Mouse (Mus musculus) cerebellum, adult 11 months (tissue): ENCODE measurements around the gene Zscan25.
"Not testable (repeated sequence)": the region's sequence is repeated elsewhere in the genome, so short reads cannot be mapped to it uniquely, and the experiment has no call there.

Experiments
- DNase-seq: peaks from one replicate; pipeline ENCODE4 v3.0.0; 2022

Zscan25 gene

DNA sequence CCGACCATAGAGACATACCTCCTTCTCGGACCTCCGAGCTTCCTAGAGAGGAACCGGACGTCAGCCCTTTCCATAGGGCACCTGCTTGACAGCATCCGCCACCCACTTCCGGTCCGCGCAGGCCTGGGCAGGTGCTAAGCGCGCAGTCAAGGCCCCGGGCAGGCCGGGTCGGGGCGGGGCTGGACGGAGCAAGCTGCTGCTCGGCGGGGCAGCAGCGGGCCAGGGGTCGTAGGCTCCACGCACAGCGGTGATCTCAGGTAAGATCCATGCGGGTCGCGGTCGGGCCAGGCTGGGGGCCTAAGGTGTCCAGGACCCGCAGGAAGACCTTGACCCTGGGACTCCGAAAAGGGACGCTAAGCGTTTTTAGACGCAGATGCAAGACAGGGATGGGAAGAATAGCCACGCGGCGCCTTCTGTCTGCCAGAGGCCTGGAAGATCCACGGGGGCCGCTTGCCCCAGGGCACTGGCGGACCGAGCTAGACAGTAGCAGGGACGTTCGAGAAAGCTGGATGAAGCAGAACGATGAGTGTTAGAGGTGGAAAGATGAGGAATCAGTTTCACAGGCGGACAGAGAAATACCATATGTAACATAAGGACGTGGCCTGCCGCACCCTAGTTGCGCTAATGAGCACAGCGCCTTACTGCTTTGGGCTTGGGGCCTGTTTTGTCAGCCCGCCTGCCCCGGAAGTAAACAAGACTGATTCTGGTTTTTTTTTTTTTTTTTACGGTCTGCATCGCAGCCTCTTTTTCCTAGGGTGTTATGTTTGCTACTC lies at the start of gene Zscan25:
Zscan25 (plus strand) TSS at position 130 of the 773 bp plus-strand sequence.
- peak; percentile 91 for DNase-seq

DNA sequence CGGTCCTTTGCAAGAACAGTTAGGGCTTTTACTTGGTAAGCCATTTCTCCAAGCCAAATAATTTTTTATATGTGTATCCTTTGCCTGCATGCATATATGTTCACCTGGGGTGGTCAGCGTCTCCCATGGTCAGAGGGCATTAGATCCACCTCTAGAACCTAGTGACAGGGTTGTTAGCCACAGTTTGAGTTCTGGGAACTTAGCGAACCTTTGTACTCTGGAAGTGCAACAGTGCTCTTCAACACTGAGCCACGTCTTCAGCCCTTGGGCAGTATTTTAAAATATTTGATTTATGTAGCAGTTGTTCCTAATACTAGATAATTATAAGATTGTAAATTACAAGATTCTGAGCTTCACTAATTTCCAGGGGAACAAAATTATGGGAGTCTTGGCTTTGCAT lies 49.7 kb upstream of the Zscan25 start:
- DNase-seq = no peak

DNA sequence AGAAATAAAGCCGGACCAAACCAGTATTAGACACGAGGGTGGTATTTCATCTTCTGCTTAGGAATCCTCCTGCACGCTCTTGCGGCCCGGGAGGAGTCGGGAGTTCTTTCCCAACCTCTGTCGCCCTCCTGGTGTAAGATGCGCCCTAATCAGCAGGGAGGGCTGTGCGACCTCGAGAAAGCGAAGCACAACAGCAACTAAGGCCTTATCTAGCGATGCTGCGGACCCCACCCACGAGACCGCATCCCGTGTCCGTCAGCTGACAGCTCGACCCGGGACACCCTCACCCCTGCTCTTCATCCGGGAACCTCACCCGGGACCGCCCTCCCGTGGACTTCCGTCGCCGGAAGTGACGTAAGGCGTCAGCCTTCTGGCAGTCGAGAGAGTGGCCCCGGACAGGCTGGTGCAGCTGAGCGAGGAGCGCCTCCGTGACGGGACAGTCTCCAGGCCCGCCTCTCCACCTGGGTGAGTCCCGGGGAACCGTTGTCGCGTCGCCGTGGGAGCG lies 48.9 kb upstream of the Zscan25 start, which contains the start of gene Zfp655:
Zfp655 (plus strand) TSS at position 349 of the 505 bp plus-strand sequence.
- peak; percentile 96 for DNase-seq

DNA sequence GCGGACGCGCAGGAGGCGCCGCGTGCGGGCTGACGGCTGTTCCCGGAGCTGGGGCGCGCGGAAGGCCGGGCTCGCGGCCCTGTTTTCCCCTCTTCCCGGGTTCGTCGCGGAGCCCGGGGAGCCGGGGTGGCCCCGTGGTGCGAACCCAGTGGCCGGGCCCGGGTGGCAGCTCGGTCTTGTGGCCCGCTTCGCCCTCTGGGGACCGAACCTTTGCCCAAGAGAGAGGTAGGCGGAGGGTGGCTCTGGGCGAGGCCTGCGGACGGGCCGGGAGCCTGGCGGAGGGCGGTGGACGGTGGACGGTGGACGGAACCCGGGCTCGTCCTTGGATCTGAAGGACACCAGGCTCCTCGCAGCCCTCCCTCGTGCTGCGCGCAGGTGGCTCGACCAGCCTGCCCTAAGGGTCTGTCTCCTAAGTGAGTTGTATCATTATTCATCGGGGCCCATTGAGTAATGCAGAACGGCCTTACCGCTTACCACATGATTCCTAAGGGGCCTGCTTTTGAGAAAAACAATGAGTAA lies 48.3 kb upstream of the Zscan25 start:
- DNase-seq = no peak

GRCm38 (mm10) chr5:145234636-145235035 lies 45.7 kb upstream of the Zscan25 start:
- DNase-seq = no peak

GRCm38 (mm10) chr5:145249520-145249919 lies 30.8 kb upstream of the Zscan25 start:
- DNase-seq = no peak

DNA sequence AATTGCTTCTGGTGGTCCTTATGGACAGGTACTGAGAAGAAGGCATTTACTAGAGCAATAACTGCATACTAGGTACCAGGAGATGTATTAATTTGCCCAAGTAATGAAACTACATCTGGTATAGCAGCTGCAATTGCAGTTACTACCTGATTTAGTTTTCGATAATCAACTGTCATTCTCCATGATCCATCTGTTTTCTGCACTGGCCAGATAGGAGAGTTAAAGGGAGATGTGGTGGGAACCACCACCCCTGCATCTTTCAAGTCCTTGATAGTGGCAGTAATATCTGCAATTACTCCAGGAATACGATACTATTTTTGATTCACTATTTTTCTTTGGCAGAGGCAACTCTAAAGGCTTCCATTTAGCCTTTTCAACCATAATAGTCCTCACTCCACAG lies 6.7 kb upstream of the Zscan25 start:
- not testable (repeated sequence) for DNase-seq

- no peak for DNase-seq
Measured at GRCm38 (mm10) chr5:145279948-145280347, 352 bp upstream of the Zscan25 start.

DNA sequence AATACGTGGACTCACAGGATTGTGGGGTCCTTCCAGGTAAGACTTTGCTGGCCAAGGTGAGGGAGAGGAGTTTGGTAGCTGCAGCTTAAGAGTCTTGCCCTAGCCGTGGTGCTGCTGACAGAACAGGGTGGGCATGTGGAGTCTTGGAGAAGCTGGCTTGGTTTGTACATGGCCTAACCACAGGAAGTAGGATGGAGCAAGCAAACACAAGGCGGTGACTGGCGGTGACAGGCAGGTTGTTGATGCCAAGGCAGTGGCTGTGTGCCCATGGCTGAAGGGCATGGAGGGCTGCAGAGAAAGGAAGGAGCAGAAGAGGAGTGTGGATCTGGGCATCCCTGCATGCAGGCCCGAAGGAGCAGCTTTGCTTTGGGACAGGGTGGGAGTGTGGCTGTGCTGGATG lies 8.1 kb downstream of the Zscan25 start:
- DNase-seq = no peak

- no peak for DNase-seq
Measured at GRCm38 (mm10) chr5:145290697-145291096, 10.4 kb downstream of the Zscan25 start.

DNA sequence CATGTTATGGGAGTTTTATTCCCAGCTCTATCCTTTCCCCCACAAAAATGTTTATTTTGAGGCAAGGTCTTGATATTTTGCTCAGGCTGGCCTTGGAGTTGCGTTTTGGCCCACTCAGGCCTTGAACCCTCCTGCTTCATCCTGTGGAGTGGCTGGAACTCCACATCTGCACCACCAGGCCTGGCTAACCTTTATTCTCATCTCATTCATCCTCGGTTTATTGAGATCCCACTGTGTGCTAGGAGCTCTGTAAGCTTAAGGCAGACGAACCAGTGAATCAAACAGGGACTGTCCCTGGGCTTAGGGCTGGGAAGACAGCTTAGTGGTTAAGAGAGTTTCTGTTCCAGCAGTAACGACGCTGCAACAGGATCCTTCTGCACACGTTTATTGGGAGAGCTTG lies 12.1 kb downstream of the Zscan25 start:
- DNase-seq = no peak

GRCm38 (mm10) chr5:145300469-145300868 lies 20.2 kb downstream of the Zscan25 start:
- DNase-seq = no peak

GRCm38 (mm10) chr5:145301796-145302195 lies 21.5 kb downstream of the Zscan25 start:
- DNase-seq = not testable (repeated sequence)

- no peak for DNase-seq
Measured at GRCm38 (mm10) chr5:145302424-145302823, 22.1 kb downstream of the Zscan25 start.

- not testable (repeated sequence) for DNase-seq
Measured at GRCm38 (mm10) chr5:145306953-145307352, 26.7 kb downstream of the Zscan25 start.

GRCm38 (mm10) chr5:145307811-145308210 lies 27.5 kb downstream of the Zscan25 start:
- not testable (repeated sequence) for DNase-seq

DNA sequence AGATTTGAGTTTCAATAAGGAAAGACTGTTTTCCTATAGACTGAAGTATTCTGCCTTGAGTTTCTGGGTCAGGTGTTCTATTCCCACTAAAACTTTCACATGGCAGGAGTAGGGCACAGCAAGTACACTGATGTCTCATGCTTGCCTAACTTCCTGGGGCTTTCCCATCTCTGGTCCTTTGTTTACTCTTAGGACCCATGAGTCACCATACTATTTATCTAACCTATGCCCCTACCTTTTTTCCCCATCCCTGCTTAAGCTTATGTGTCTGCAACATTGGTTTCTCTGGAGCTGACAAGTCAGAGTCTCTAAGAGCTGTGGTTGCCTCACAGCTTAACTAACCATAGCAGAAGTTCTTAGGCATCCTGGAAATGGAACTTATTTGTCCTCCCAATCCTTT lies 33.5 kb downstream of the Zscan25 start:
- DNase-seq = no peak

DNA sequence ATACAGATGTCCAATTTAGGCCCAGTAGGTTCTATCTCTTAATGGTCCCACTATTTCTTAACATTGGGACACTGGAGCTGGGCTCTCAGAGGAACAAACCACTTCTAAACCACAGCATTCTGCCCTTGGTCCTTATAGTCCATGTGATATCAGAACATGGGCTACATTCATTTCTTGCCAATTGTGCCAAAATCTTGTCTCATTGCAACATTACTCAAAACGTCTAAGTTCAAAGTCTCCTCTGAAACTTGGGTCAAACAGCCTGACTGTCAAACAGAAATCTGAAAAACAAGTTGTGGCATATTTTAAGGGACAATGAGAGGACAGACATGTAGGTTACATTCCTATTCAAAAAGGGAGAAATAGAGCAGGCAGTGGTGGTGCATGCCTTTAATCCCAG lies 36.8 kb downstream of the Zscan25 start:
- DNase-seq = no peak

GRCm38 (mm10) chr5:145338756-145339155 lies 58.5 kb downstream of the Zscan25 start:
- DNase-seq = not testable (repeated sequence)
